Mouse (Mus musculus) midbrain, embryonic 16.5 days (tissue): ENCODE data around the gene Olfr544. TPM values are rescaled to one million over a fixed set of nuclear protein-coding genes. Genes with fewer than 3 reads are reported as not detected.
"Not testable (repeated sequence)": the region's sequence is repeated elsewhere in the genome, so short reads cannot be mapped to it uniquely, and the experiment has no call there.

Source experiments
- ATAC-seq: fragments of 200-750 bp; cut with Nextera tagmentation; 2 replicates; pipeline ENCODE4 v1.8.0; 2017; ENCODE audit warnings: moderate TSS enrichment
- H3K27ac ChIP-seq: fragments of 300-500 bp; sonication (generic); 2 replicates; pipeline ENCODE4 v1.5.1; 2014; ENCODE audit warnings: mild to moderate bottlenecking, low read length, mixed read lengths
- H3K27me3 ChIP-seq: fragments of 300-500 bp; sonication (generic); 2 replicates; pipeline ENCODE4 v1.6.1; 2014; ENCODE audit warnings: low read depth, low read length, mixed read lengths; ENCODE audit not compliant: control insufficient read depth, insufficient read depth
- H3K36me3 ChIP-seq: fragments of 300-500 bp; sonication (generic); 2 replicates; pipeline ENCODE4 v1.6.1; 2014; ENCODE audit warnings: mild to moderate bottlenecking, low read length, moderate library complexity, mixed read lengths; ENCODE audit not compliant: control insufficient read depth, insufficient read depth
- H3K4me1 ChIP-seq: fragments of 300-500 bp; sonication (generic); 2 replicates; pipeline ENCODE4 v1.6.1; 2014; ENCODE audit warnings: mild to moderate bottlenecking, low read length, mixed read lengths; ENCODE audit not compliant: control insufficient read depth, insufficient read depth
- H3K4me2 ChIP-seq: fragments of 300-500 bp; sonication (generic); 2 replicates; pipeline ENCODE4 v1.6.1; 2014; ENCODE audit warnings: mild to moderate bottlenecking, low read length, mixed read lengths
- H3K4me3 ChIP-seq: fragments of 300-500 bp; sonication (generic); 2 replicates; pipeline ENCODE4 v1.5.1; 2014; ENCODE audit warnings: low read depth, mild to moderate bottlenecking, low read length, moderate library complexity, mixed read lengths
- H3K9ac ChIP-seq: fragments of 300-500 bp; sonication (generic); 2 replicates; pipeline ENCODE4 v1.6.1; 2014; ENCODE audit warnings: low read depth, low read length, mixed read lengths
- H3K9me3 ChIP-seq: fragments of 300-500 bp; sonication (generic); replicated peaks from 2 replicates; pipeline ENCODE4 v1.6.1; 2014; ENCODE audit warnings: mild to moderate bottlenecking, low read length, mixed read lengths; ENCODE audit not compliant: control insufficient read depth, poor library complexity, severe bottlenecking
- WGBS: fragments of 180-500 bp; shearing (Covaris S2); extraction: QIAGEN DNeasy Blood & Tissue Kit; methylation state at CpG from one replicate; pipeline ENCODE4 v1.1.7; 2014; 5-methylcytosine and 5-hydroxymethylcytosine counted together
- polyA plus RNA-seq: library from polyadenylated mRNA; unstranded; fragments of >200 nt; fragmentation: Nextera tagmentation; extraction: Ambion mirVana; gene quantifications from 2 replicates; pipeline ENCODE4 v1.2.1, GENCODE M21; 2015

The Olfr544 gene
- polyA plus RNA-seq, 1 experiment from 2014 or later = 0.19 TPM

- 85% methylated on average over 6 of the region's 6 CpGs for WGBS
- 0 out of 2 replicates have a peak, but pooled peaks cover 3% of the 10 kb centered on the region for H3K4me1 ChIP-seq
- no peak overlapping the region for H3K4me3 ChIP-seq
- no peak overlapping the region for H3K4me2 ChIP-seq
- no peaks in the 10 kb centered on the region for H3K36me3 ChIP-seq
- no peaks in the 10 kb centered on the region for H3K27me3 ChIP-seq
- no peaks in the 10 kb centered on the region for H3K9me3 ChIP-seq
- H3K9ac ChIP-seq = no peak overlapping the region
- H3K27ac ChIP-seq = no peak overlapping the region
- no peak for ATAC-seq
Measured at GRCm38 (mm10) chr7:102508666-102509065, 20.6 kb upstream of the Olfr544 start.

DNA sequence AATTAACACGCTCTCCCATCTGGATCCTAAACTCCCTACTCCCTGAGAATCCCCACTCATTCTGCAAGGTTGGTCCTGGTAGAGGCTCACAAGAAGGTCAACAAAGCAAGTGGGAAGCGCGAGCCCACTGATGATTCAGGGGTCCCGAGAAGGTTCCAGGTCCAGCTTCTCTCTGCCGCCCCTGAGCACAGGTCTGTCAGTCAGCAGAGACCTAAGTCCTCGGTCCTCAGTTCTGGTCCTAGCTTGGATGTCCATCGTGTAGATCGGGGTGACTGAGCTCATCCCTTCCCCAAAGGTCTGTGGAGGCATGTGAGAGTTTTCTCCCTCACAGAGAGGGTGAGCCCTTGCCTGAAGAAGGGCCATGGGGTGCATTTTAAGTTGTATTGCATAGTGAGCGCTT, 20.0 kb upstream of the Olfr544 start:
- no peak overlapping the region for H3K27ac ChIP-seq
- no peak overlapping the region for H3K4me2 ChIP-seq
- ATAC-seq = no peak
- no peaks in the 10 kb centered on the region for H3K9me3 ChIP-seq
- no peaks in the 10 kb centered on the region for H3K27me3 ChIP-seq
- H3K4me3 ChIP-seq = no peak overlapping the region
- H3K4me1 ChIP-seq = no peaks in the 10 kb centered on the region
- WGBS = 84% methylated on average over 9 of the region's 9 CpGs
- H3K36me3 ChIP-seq = no peaks in the 10 kb centered on the region
- H3K9ac ChIP-seq = no peak overlapping the region

GRCm38 (mm10) chr7:102506848-102507247, 18.7 kb upstream of the Olfr544 start:
- no peaks in the 10 kb centered on the region for H3K36me3 ChIP-seq
- H3K4me3 ChIP-seq = no peak overlapping the region
- no peak overlapping the region for H3K4me2 ChIP-seq
- H3K9me3 ChIP-seq = no peaks in the 10 kb centered on the region
- 54% methylated on average over 3 of the region's 3 CpGs for WGBS
- H3K27me3 ChIP-seq = no peaks in the 10 kb centered on the region
- no peaks in the 10 kb centered on the region for H3K4me1 ChIP-seq
- no peak overlapping the region for H3K27ac ChIP-seq
- peak; percentile 92 for ATAC-seq
- no peak overlapping the region for H3K9ac ChIP-seq

DNA sequence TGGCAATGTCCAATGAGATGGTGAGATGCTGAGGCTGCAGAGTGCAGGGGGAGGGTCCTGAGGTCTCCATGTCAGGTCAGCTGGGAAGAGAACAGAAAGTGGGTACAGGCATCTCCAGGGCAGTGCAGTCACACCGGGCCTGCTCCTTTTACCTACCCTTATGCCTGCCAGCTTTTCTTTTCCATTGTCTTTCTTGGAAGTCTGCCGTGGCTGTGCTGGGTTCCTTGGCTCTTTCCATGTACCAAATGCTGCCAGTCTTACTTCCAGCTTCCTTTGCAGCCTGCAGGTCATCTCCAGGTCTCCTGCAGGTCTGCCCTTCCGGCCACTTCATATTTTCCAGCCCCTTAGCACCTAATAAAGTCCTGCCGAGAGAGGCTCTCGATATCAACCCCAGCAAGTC, 13.9 kb upstream of the Olfr544 start:
- Histone ChIP-seq H3K4me3 (no peak overlapping the region), H3K27me3 (no peaks in the 10 kb centered on the region), H3K9me3 (no peaks in the 10 kb centered on the region), H3K4me2 (no peak overlapping the region), H3K4me1 (no peaks in the 10 kb centered on the region), H3K27ac (no peak overlapping the region), H3K36me3 (no peaks in the 10 kb centered on the region), H3K9ac (no peak overlapping the region)
- 82% methylated on average over 5 of the region's 5 CpGs for WGBS
- ATAC-seq = no peak

- no peak within 1 kb of the TSS for H3K4me3 ChIP-seq
- 72% methylated on average over 3 of the region's 3 CpGs for WGBS
- no peaks in the 10 kb centered on the region for H3K27me3 ChIP-seq
- H3K4me2 ChIP-seq = no peak within 1 kb of the TSS
- no peaks in the 10 kb centered on the region for H3K36me3 ChIP-seq
- no peak within 1 kb of the TSS for H3K9ac ChIP-seq
- no peak for ATAC-seq
- no peaks in the 10 kb centered on the region for H3K4me1 ChIP-seq
- no peak within 1 kb of the TSS for H3K27ac ChIP-seq
- no peaks in the 10 kb centered on the region for H3K9me3 ChIP-seq
Measured at GRCm38 (mm10) chr7:102499473-102499872, 11.4 kb upstream of the Olfr544 start, which contains the start of gene Olfr545. Olfr545 (minus strand) TSS chr7:102499573.

DNA sequence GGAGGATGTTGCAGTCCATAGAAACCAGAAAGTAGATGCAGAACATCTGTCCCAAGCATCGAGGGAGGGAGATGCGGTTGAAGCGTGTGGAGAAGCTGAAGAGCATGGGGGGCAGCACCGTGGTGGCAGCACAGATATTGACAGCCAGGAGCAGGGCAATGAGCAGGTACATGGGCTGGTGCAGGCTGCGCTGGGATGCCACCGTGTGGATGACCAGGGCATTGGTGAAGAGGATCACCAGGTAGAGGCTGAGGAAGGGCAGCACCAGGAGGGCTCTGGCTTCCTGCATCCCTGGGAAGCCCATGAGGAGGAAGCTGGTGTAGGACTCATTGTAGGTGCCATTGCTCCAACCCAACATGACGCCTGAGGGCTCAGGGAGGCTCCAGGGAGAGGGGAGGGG, 6.3 kb upstream of the Olfr544 start:
- not testable (repeated sequence) for H3K36me3 ChIP-seq, H3K27me3 ChIP-seq, H3K4me1 ChIP-seq, H3K4me2 ChIP-seq, ATAC-seq, H3K4me3 ChIP-seq, H3K9me3 ChIP-seq, H3K9ac ChIP-seq, H3K27ac ChIP-seq
- WGBS = 56% methylated on average over 7 of the region's 7 CpGs

DNA sequence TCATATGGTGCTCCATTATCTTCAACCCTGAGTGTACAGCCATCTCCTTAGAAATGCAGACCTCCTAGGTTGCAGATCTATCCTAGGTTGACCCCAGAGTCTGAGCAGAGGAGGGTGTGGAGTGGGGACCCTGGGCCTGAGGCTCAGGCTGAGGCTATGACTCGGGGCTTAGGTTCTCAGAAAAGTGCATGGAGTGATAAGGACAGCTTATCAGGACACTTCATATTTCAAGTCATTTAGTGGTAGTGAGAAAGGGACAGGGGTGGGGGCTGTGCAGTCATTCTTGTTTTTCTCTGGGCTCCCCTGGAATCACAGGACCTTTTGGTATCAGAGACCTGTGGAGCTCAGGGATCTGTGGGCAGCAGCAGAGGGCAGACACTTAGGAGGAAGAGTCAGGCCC, 2.0 kb downstream of the Olfr544 start:
- H3K36me3 ChIP-seq = 0 out of 2 replicates have a peak, but pooled peaks cover 2% of the 10 kb centered on the region
- H3K9ac ChIP-seq = no peak overlapping the region
- 68% methylated on average over 1 of the region's 1 CpGs for WGBS
- no peak overlapping the region for H3K27ac ChIP-seq
- H3K4me3 ChIP-seq = no peak overlapping the region
- H3K4me2 ChIP-seq = no peak overlapping the region
- no peaks in the 10 kb centered on the region for H3K9me3 ChIP-seq
- H3K27me3 ChIP-seq = no peaks in the 10 kb centered on the region
- no peak for ATAC-seq
- no peaks in the 10 kb centered on the region for H3K4me1 ChIP-seq

- not testable (repeated sequence) for H3K4me1 ChIP-seq, H3K4me2 ChIP-seq, H3K9ac ChIP-seq, H3K27ac ChIP-seq, H3K4me3 ChIP-seq, H3K36me3 ChIP-seq, H3K27me3 ChIP-seq, ATAC-seq, H3K9me3 ChIP-seq
- WGBS = 71% methylated on average over 8 of the region's 8 CpGs
Measured at GRCm38 (mm10) chr7:102484766-102485165, 3.3 kb downstream of the Olfr544 start.

- Histone ChIP-seq H3K9ac (no peak overlapping the region), H3K9me3 (no peaks in the 10 kb centered on the region), H3K4me2 (no peak overlapping the region), H3K27me3 (no peaks in the 10 kb centered on the region), H3K4me1 (no peaks in the 10 kb centered on the region), H3K4me3 (no peak overlapping the region), H3K36me3 (0 out of 2 replicates have a peak, but pooled peaks cover 2% of the 10 kb centered on the region), H3K27ac (no peak overlapping the region)
- no peak for ATAC-seq
- 91% methylated on average over 2 of the region's 2 CpGs for WGBS
Measured at GRCm38 (mm10) chr7:102483665-102484064, 4.4 kb downstream of the Olfr544 start.
